ENCODE assay signal across 32 mouse cellular contexts in genomic region chr13:59015360-59015759, GRCm38 (mm10).
"Had no signal": no experiment of that assay in that cellular context is flagged by ENCODE, and none has a peak within 500 bp of the region (broad histone marks: within the 10 kb centered on the region; RNA-seq: fewer than 3 reads in every experiment).

No protein-coding gene starts in this region.

- DNase-seq: left cerebral cortex, postnatal 4 days; liver; liver, embryonic 13.5 days; liver, postnatal 0 days; lung, adult 18-20 months; lung, adult 2 months; lung, embryonic 14.5 days; lung, postnatal 10 days; lung, postnatal 14 days; lung, postnatal 36 days; lung, postnatal 4 days; midbrain, embryonic 14.5 days had no signal

- ATAC-seq: liver, embryonic 12.5 days; liver, postnatal 0 days; lung, postnatal 0 days; midbrain, embryonic 13.5 days; midbrain, embryonic 15.5 days; midbrain, embryonic 16.5 days had no signal

- H3K27ac ChIP-seq: limb, embryonic 10.5 days; limb, embryonic 12.5 days; limb, embryonic 13.5 days; limb, embryonic 15.5 days; liver, embryonic 12.5 days; liver, embryonic 13.5 days; liver, embryonic 14.5 days; liver, embryonic 15.5 days; lung, embryonic 15.5 days; macrophage; midbrain, embryonic 10.5 days; midbrain, embryonic 12.5 days; midbrain, embryonic 13.5 days; midbrain, embryonic 15.5 days; neural tube, embryonic 12.5 days had no signal

- H3K4me3 ChIP-seq: limb, embryonic 10.5 days; limb, embryonic 12.5 days; limb, embryonic 13.5 days; limb, embryonic 15.5 days; liver, embryonic 12.5 days; liver, embryonic 13.5 days; liver, embryonic 15.5 days; lung, embryonic 15.5 days; megakaryocyte, embryonic 14.5 days; midbrain, embryonic 10.5 days; midbrain, embryonic 12.5 days; midbrain, embryonic 13.5 days; midbrain, embryonic 15.5 days; myocyte; neural tube, embryonic 12.5 days had no signal

- H3K27me3 ChIP-seq: limb, embryonic 12.5 days; limb, embryonic 15.5 days; liver, embryonic 12.5 days; liver, embryonic 13.5 days; liver, embryonic 15.5 days; lung, embryonic 15.5 days; megakaryocyte, embryonic 14.5 days; midbrain, embryonic 12.5 days; midbrain, embryonic 13.5 days; midbrain, embryonic 15.5 days; neural tube, embryonic 12.5 days had no signal

- H3K4me1 ChIP-seq: liver, embryonic 12.5 days; liver, embryonic 13.5 days; megakaryocyte, embryonic 14.5 days had no signal

- H3K36me3 ChIP-seq: limb, embryonic 10.5 days; limb, embryonic 12.5 days; limb, embryonic 13.5 days; limb, embryonic 15.5 days; liver, embryonic 12.5 days; liver, embryonic 13.5 days; liver, embryonic 15.5 days; lung, embryonic 15.5 days; midbrain, embryonic 10.5 days; midbrain, embryonic 12.5 days; midbrain, embryonic 13.5 days; midbrain, embryonic 15.5 days; neural tube, embryonic 12.5 days had no signal

- H3K9ac ChIP-seq: limb, embryonic 12.5 days; limb, embryonic 13.5 days; limb, embryonic 15.5 days; liver, embryonic 12.5 days; liver, embryonic 13.5 days; liver, embryonic 14.5 days; liver, embryonic 15.5 days; liver, postnatal 0 days; lung, embryonic 14.5 days; lung, embryonic 15.5 days; midbrain, embryonic 12.5 days; midbrain, embryonic 13.5 days; midbrain, embryonic 15.5 days; neural tube, embryonic 12.5 days had no signal

- H3K4me2 ChIP-seq: limb, embryonic 12.5 days; limb, embryonic 13.5 days; limb, embryonic 15.5 days; liver, embryonic 11.5 days; liver, embryonic 12.5 days; liver, embryonic 13.5 days; liver, embryonic 15.5 days; lung, embryonic 14.5 days; lung, embryonic 15.5 days; midbrain, embryonic 11.5 days; midbrain, embryonic 12.5 days; midbrain, embryonic 13.5 days; midbrain, embryonic 15.5 days; neural tube, embryonic 12.5 days had no signal

- H3K9me3 ChIP-seq: limb, embryonic 10.5 days; limb, embryonic 12.5 days; limb, embryonic 13.5 days; limb, embryonic 15.5 days; liver, embryonic 12.5 days; liver, embryonic 13.5 days; liver, embryonic 15.5 days; lung, embryonic 15.5 days; midbrain, embryonic 10.5 days; midbrain, embryonic 12.5 days; midbrain, embryonic 13.5 days; midbrain, embryonic 15.5 days; neural tube, embryonic 12.5 days had no signal
